Mouse (Mus musculus) neural tube, embryonic 10.5 days (tissue): Measurements from ENCODE around the gene Pheta2.
"Not testable (repeated sequence)": the region's sequence is repeated elsewhere in the genome, so short reads cannot be mapped to it uniquely, and the experiment has no call there.

Experiments used
- DNase-seq: peaks from one replicate; pipeline ENCODE4 v3.0.0-alpha.2; 2017; ENCODE audit warnings: low spot score; ENCODE audit errors: extremely low spot score

Pheta2 gene

DNA sequence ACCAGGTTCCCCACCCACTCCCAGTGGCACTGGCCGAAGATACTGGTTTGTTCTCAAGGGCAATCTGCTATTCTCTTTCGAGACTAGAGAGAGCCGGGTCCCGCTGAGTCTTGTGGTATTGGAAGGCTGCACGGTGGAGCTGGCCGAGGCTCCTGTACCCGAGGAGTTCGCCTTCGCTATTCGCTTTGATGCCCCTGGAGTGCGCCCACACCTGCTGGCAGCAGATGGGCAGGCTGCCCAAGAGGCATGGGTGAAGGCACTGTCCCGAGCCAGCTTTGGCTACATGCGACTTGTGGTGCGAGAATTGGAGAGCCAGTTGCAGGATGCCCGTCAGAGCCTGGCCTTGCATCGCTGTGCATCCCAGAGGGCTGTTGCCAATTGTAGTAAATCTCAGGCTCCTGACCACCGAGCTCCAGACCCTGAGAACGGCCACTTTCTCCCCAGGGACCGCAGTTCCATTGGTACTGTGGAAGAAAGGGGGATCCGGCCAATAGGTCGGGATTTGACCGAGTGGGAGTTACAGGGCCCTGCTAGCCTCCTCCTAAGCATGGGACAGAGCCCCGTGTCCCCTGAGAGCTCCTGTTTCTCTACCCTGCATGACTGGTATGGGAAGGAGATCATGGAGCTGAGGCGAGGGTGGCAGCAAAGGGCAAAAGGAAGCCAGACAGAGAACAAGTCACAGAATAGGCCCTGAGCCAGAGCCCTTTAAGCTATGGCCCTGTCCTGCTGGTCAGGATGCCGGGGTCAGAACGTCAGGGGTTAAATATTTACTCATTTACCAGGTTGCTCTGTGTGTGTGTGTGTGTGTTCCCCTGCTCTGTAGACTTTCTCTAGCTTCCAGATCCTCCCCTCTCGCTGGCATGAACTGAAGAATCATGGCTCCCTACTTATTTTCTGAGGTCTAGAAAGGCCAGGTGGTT is 4.9 kb downstream of the Pheta2 start:
- DNase-seq, result no peak

GRCm38 (mm10) chr15:82344971-82345370 is 6.2 kb downstream of the Pheta2 start:
- DNase-seq, result no peak

- DNase-seq, result peak; percentile 98
Observed at GRCm38 (mm10) chr15:82345820-82346470, 7.2 kb downstream of the Pheta2 start.

DNA sequence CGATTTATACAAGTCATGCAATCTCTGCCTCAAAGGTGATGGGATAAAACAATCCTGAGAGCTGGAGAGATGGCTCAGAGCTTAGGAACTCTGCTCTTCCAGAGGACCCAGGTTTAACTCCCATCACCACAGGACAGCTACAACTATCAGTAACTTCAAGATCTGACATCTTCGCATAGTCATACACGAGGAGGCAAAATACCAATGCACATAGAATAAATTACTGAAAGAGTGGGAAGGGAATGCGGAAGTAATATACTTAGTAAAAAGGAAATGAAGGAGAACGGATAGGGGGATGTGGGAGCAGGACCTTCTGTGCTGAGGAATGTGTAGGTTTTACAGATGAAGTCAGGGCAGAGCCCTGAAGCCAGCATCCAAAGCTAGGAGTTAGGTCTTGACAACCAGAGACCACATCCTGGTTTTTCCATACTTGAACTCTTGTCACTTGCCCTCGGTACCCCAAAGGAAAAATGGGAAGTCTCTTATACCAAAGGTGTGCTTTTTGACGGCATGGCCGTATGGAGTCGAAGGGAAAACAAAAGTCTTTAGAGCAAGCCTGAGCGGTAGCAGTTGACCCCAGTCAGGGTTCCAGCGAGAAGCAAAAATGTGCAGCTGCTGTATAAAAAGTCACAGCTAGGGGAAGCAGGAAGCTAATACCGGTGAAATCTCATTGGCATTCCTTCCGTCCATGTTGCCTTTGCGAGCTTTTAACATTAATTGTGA is 8.0 kb downstream of the Pheta2 start:
- DNase-seq, result no peak

- no peak for DNase-seq
Observed at GRCm38 (mm10) chr15:82347303-82347676, 8.5 kb downstream of the Pheta2 start.

- no peak for DNase-seq
Observed at GRCm38 (mm10) chr15:82347852-82348251, 9.1 kb downstream of the Pheta2 start.

- no peak for DNase-seq
Observed at GRCm38 (mm10) chr15:82348258-82348998, 9.7 kb downstream of the Pheta2 start.

DNA sequence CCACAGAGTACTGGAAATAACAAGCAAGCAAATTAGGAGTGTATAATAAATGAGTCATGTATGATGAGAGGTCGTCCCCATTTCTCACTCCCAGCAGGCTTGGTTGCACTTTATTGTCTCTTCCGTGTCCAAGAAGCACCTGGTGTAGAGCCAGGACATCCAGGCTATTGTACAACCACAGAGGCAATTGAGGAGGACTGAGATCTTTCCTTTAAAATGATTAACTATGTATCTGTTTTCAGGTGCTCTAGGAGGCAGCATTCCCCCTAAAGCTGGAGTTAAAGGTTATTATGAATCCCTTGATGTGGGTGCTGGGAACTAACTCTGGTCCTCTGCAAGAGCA is 10.2 kb downstream of the Pheta2 start:
- no peak for DNase-seq

- DNase-seq, result no peak
Observed at GRCm38 (mm10) chr15:82350349-82350748, 11.6 kb downstream of the Pheta2 start.

- DNase-seq, result no peak
Observed at GRCm38 (mm10) chr15:82351480-82351879, 12.7 kb downstream of the Pheta2 start.

DNA sequence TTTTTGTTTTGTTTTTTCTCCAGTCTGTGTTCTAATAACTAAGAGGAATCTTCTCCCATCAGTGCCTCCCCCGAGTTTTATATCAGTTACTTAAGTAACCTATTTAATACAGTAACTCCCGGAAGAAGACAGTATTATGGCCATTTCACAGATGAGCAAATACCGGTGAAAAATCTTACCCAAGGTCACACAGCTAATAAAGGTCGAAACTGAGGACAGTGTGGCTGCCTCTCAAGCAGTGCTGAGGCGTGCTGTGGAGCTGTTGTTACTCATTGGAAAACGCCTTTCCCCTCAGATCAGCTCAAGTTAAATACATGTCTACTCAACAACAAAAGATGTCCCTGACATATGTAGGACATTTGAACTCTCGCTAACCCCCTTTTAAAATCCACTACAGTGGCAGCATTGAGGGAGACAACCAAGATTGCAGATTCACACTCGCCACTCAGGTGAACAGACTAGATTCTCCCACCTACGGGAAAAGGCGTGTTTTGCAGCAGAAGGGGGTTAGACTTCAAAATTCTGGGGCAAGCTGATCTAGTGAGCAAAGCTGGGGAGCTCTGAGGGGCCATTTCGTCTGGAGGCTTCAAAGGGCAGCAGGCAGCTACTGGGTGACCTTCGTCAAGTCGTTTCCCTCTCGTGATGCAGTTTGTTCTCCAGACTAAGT is 14.5 kb downstream of the Pheta2 start:
- no peak for DNase-seq

- no peak for DNase-seq
Observed at GRCm38 (mm10) chr15:82353745-82354113, 15.0 kb downstream of the Pheta2 start.

DNA sequence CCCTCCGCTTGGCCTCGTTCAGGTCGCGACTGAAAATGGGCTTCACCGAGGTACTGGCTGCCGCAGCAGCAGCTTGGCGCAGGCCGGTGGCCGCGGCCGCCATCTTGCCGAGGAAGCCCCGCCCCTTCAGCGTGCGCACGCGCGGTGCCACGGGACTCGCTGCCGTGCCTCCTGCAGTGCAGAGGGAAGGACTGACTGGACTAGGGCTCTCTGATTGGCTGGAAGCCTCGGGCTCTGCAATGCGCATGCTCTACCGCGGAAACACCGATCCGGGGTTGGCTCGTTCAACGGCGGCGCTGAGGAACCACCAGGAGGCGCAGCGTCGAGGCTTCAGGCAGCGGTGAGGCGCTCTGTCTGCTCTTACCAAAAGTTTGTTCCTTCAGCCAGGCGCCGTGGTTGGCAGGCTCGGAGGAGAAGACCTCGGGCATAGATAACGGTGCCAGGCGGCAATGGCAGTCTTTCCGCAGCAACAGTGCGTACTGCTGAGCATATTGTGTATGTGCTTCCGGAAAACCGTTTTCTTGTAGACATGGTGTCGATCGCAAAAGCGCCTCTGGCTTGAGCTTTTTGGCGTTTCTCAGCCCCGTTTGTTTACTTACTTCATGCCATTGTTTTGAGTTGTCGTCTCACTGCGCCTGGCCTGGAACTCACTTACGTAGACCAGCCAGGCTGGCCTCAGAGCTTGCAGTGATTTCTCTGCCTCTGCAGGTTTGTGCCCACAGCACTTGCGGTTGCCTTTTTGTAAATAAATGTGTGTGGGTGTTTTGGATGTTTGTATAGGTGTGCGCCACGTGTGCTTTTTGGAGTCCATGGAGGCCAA is 15.6 kb downstream of the Pheta2 start, which contains the start of gene Ndufa6:
Gene Ndufa6 (minus strand): TSS at position 197 of the 820 bp plus-strand sequence.
- peak; percentile 96 for DNase-seq

DNA sequence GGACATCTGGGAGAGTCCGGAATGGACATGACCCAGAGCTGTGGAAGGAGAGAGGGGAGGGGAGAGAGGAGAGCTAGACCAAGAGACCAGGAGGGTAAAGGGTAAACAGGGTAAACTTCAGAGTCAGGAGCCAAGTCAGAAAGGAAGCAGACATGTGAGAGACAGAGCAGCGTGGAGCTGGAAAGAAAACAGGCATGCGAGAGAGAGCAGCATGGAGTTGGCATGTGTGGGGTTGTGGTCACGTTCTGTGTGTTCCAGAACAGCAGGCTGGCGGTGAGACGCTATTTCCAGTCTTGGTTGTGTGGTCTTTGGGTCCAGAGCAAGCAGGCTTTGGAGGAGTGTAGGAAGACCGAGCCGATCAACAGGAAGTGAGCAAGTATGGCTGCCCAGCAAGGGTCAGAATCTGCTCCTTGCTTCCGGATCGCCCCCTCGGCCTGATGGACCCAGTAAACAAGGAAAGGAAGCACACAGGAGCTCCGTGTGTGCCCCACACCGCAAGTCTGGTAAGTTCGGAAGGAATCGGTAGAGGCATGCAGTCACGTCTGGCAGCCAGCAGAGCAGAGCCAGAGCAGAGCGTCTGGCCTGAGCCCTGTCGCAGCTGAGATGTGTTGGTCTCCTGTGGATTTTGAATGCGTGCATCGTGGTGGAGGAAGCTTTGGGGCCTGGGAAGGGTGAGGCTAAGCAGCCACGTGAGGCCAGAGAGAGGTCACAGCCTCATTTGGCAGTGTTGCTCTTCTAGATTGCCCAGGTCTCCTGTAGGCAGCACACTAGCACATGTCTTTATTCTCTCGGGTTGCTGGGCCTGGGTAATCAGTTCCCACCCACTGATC is 19.9 kb downstream of the Pheta2 start:
- DNase-seq, result no peak

DNA sequence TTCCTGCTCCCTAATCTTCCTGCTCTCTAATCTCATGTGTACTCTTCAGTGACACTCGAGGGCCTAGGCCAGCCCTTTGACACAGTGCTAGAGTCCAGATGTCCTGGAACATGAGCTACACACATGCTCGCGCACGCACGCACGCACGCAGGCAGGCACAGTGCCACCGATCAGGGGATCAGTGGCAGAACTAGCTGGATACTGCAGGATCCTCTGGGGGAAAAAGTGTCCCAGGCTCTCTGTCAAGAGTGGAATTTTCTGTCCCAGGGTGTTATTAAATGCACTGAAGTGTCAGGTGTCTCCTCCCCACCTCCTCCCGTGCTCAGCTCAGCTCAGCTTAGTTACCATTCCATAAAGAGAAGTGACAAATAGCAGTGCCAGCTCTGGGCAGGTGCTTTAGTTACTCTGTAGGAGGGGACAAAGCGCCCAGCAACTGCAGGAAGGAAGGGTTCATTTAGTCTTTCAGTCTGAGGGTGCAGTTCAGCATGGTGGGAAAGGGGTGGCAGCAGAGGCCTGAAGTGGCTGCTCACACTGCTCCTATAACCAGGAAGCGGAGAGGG is 22.8 kb downstream of the Pheta2 start:
- DNase-seq, result no peak

GRCm38 (mm10) chr15:82362234-82362633 is 23.5 kb downstream of the Pheta2 start:
- DNase-seq, result no peak

- DNase-seq, result not testable (repeated sequence)
Observed at GRCm38 (mm10) chr15:82363801-82364200, 25.1 kb downstream of the Pheta2 start.

GRCm38 (mm10) chr15:82364561-82364960 is 25.8 kb downstream of the Pheta2 start:
- not testable (repeated sequence) for DNase-seq

DNA sequence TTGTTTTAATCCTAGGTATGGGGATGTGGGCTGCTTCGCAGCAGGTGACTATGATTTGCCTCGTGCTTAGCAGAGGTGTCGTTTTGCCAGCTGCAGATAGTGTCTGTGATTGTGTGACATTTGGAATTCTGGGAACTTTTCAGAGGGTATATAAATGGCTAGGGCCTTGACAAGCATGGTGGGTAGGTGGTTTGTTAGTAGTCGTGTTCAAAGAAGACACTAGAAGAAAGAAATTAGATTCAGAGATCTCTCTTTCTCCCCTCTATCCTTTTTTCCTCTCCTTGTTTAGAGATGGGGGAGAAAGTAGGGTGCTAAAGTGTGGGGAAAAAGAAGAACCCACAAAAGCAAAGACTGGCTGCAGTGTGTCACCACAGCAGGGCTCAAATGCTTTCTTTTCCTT is 29.4 kb downstream of the Pheta2 start:
- no peak for DNase-seq
